Mouse (Mus musculus) thymus, adult 18-20 months (tissue): ENCODE measurements around the gene Kcnh5.

ENCODE experiments used
- DNase-seq, 2 experiments: peaks; one replicate each; pipeline ENCODE4 v3.0.0; 2022; ENCODE audit warnings: mixed read lengths in 2 of 2

The Kcnh5 gene

GRCm38 (mm10) chr12:74951124-74952115, 225.7 kb downstream of the Kcnh5 start:
- no peak for DNase-seq

GRCm38 (mm10) chr12:74901331-74901730, 275.8 kb downstream of the Kcnh5 start:
- no peak for DNase-seq

- DNase-seq = no peak
These were observed 276.4 kb downstream of the Kcnh5 start for GRCm38 (mm10) chr12:74900777-74901176.

GRCm38 (mm10) chr12:74899055-74899454, 278.1 kb downstream of the Kcnh5 start:
- no peak for DNase-seq

GRCm38 (mm10) chr12:74898211-74898610, 278.9 kb downstream of the Kcnh5 start:
- DNase-seq = no peak

GRCm38 (mm10) chr12:74894870-74895423, 282.2 kb downstream of the Kcnh5 start:
- DNase-seq = no peak

GRCm38 (mm10) chr12:74889419-74889818, 287.7 kb downstream of the Kcnh5 start:
- no peak for DNase-seq

GRCm38 (mm10) chr12:74887064-74887463, 290.1 kb downstream of the Kcnh5 start:
- no peak for DNase-seq

- no peak for DNase-seq
These were observed 295.8 kb downstream of the Kcnh5 start for GRCm38 (mm10) chr12:74881344-74881743.

- no peak for DNase-seq
These were observed 321.5 kb downstream of the Kcnh5 start for GRCm38 (mm10) chr12:74855666-74856065.

GRCm38 (mm10) chr12:74854263-74854662, 322.9 kb downstream of the Kcnh5 start:
- no peak for DNase-seq

- no peak for DNase-seq
These were observed 326.8 kb downstream of the Kcnh5 start for GRCm38 (mm10) chr12:74850323-74850722.

- DNase-seq = no peak
These were observed 327.2 kb downstream of the Kcnh5 start for GRCm38 (mm10) chr12:74849912-74850311.

GRCm38 (mm10) chr12:74848611-74849347, 328.4 kb downstream of the Kcnh5 start:
- DNase-seq = no peak
